Mouse (Mus musculus): ENCODE results near the gene Tmem245.

The Tmem245 gene

DNA sequence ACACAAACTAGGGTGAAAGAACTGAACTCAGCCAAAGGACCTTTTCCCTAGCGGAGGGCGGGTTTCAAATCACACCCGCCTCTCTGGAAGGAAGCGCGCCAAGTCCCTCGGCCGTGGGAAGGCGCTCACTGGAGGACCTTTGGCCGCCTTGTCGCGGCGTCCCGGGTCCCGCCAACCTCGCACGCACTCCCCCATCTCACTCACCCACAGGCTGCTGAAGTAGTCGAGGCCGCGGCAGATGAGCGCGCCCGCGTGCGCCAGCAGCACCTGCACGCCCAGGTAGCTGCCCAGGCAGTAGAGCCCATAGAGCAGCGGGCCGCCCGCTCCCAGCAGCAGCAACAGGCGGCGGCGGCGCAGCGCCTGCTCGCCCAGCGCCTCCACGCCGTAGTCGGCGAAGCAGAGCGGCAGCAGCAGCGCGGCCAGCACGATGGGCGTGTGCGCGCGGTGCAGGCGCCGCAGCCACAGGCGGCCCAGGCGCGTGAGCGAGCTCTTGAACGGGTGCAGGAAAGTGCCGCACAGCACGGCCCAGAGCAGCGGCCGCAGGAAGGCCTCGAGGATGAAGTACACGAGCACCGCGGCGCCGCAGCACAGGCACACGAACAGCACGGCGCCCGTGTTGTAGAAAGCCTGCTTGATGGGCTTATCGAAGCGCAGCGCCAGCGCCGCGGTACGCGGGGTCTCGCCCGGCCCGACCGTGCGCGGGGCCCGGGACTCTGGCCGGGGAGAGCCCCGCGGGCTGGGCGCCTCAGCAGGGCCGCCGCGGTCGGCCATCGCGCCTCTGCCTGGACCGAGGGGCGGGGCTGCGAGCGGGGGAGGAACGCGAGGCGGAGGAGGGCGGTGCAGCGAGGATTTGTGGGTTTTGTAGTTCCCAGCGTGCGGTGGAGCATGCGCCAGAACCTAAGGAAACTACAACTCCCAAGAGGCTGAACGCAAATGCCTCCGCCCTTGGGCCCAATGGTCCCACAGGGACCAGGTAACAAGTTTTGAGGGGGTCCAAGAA, at the start of gene Tmem245:
Tmem245 (minus strand) TSS at position 797 of the 1,000 bp plus-strand sequence.
- peak; percentile 97 for DNase-seq (ENCODE audit: low spot score)

- no peak for DNase-seq (ENCODE audit: low spot score)
Measured at GRCm38 (mm10) chr4:56993331-56993730, 46.1 kb upstream of the Tmem245 start.

- no peak for DNase-seq (ENCODE audit: low spot score)
Measured at GRCm38 (mm10) chr4:56991951-56992350, 44.7 kb upstream of the Tmem245 start.

- peak; percentile 36 for DNase-seq (ENCODE audit: low spot score)
Measured at GRCm38 (mm10) chr4:56990215-56990584, 43.0 kb upstream of the Tmem245 start, which contains the start of gene Frrs1l. Gene Frrs1l (minus strand): TSS chr4:56990391.

DNA sequence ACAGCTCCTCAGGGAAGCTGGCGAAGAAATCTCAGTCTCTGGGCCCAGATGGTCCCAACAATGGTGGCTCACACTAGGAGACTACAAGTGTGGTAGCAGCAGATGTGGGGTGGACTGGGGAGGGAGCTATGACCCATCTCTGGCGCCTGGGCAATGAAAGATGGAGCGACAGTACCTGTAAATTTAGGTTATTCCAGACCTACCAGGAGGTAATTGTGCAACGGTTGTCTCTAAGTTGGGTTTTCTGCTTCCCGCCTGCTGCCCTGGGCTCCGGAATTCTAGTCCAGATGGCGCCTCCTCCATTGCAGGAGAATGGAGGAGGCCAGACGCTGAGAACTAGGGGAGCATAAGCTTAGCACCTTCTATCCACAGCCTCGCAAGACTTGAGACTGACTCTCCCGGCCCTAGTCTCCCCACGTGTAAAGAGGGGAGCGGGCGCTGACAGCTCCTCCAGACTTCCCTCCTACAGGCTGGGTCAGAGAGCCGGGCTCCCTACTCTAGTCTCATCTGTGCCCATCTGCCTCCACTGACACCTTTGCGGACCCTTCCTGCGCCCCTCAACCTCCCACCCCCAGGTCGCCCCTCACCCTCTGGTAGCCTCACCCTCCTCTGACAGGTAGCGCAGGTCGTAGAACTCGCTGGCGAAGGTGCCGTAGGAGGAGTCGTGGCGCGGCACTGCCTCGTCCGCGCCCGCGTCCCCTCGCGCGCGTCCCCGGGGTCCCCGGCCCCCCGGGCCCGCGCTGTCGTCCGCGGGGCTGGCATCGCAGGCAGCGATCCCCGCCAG, 42.4 kb upstream of the Tmem245 start:
- peak; percentile 40 for DNase-seq (ENCODE audit: low spot score)

GRCm38 (mm10) chr4:56965586-56966179, 18.4 kb upstream of the Tmem245 start:
- no peak for DNase-seq (ENCODE audit: low spot score)

DNA sequence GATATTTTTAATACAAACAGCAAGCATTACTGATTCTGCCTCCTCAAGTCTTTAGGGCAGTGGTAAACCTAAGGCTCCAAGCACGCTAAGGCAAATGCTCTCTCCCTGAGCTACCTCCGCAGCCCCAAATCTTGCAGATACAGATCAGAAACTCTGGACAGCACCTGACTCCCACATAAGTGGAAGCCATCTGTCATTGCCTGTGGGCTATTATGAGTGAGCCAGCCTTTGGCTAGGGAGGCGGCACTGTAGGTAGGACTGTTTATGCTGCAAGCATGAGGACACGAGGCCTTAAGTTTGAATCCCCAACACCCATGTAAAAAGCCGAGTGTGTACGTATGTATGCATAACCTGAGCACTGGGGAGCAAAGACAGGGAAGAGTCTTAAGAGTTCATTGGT, 16.4 kb upstream of the Tmem245 start:
- DNase-seq (ENCODE audit: low spot score): no peak

DNA sequence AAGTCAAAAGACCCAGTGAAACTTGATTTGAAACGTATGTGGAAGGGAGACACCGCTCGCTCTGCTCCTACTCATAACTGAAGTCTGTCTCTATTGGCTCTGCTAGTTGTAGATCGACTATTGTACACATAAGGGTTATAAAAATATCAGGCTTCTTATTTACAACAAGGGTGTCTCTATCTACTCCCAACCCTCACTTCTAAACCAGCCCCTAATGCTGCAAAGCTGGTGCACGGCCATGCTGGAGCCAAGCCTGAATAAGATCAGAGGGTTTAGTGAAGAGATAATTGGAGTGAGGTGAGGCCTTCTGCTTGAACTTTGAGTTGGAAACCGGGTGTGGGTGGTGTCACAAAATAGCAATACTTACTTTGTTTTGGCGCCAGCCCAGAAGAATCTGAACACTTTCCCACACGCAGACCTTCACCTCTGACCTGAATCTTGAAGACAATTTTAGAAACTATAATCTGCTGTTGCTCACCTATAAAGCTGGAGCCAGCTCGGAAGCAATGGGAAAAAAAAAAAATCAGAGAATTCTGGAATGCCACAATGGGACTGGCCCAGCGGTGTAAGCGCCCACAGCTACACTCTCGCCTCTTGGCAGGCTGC, 14.2 kb upstream of the Tmem245 start:
- DNase-seq (ENCODE audit: low spot score): no peak

GRCm38 (mm10) chr4:56957518-56957917, 10.3 kb upstream of the Tmem245 start:
- no peak for DNase-seq (ENCODE audit: low spot score)

- DNase-seq (ENCODE audit: low spot score): no peak
Measured at GRCm38 (mm10) chr4:56953235-56953634, 6.0 kb upstream of the Tmem245 start.

DNA sequence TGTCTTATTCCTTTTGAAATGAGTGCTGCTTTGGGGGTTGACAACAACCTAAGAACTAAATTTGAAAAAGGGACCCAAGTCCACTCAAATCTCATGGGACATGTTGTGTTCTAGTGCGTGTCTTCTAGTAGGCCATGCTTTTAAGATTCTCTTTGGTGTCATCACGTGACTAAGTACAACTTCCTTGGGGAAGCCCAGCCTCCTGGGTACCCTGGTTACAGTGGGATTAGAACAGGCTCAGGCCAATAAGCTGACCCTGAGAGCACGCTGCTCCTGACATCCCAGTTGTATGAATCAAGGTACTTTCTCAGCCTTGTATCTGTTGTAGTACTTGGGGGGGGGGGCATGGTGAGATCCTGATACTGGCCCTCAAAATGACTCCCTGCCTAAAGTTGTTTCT, 4.5 kb upstream of the Tmem245 start:
- no peak for DNase-seq (ENCODE audit: low spot score)

DNA sequence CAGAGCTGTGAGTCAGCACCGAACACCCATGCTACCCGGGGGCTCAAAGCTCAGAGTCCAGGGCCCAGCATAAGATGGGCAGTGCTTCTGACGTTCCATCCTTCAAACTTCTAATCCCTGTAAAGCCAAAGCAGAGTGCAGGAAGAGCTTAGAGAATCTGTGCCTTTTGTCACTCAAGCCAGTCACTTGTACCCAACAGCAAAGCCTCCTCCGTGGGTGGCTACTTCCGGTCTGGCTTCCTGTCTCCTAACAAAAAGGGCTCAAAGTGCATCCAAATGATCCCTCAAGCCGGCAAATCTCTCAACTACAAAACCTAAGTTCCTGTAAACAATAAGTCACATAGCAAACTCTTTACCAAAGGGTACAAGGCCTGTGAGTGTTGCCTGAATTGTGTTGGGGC, 2.3 kb upstream of the Tmem245 start:
- no peak for DNase-seq (ENCODE audit: low spot score)

GRCm38 (mm10) chr4:56946180-56946579, 1.1 kb downstream of the Tmem245 start:
- DNase-seq (ENCODE audit: low spot score): peak; percentile 60

DNA sequence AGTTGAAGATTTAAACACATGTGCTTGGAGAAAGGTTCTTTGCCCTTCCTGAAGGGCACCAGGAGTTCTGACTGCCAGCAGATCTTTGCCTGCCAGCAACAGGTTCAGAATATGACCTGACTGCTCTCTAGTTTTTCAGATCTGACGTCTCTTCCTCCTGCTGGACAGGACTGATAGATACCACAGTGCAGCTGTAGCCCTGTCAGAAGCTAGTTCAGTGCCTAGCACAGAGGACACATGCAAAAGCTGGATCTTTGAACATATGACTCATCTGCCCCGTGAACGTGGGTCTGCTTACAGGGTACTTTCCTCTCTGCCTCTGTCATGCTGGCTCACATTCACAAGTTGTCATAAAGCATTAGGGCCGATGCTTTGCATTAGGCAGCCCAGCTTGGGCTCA, 3.0 kb downstream of the Tmem245 start:
- DNase-seq (ENCODE audit: low spot score): no peak

GRCm38 (mm10) chr4:56943258-56943657, 4.0 kb downstream of the Tmem245 start:
- DNase-seq (ENCODE audit: low spot score): no peak

DNA sequence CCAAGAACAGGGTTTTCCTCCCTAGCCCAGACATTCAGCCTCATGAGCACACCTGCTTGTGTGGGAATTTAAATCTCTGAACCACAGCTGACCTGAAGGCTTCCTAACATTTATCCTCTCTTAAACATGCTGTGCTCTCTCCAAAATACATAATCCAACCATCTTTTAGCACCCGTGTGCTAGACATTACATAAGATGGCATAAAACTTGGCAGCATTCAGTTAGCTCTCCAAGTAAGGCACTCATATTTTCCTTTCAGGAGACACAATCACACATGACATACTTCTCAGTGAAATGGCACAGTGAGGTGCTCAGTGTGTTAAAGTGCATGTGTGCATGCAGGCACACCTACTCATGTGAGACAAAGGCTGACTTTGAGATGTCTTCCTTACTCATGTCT, 4.7 kb downstream of the Tmem245 start:
- DNase-seq (ENCODE audit: low spot score): no peak

DNA sequence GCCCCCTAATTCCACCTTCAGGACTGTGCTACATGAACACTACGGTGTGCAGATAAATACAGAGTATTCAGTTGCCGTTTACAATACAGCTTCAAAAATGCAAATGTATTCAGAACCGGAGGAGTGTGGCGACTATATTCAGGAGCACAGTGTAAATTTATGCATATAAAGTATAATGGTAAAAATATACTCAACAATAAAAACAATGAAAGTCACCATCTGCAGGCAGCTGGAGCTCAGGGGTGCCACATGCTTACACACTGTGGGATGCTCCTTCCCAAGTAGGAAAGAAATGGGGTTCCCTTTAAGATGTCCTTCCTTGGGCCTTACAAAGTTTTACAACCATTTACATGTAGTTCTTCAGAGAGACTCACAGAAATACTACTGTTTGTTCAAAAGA, 5.8 kb downstream of the Tmem245 start:
- no peak for DNase-seq (ENCODE audit: low spot score)

DNA sequence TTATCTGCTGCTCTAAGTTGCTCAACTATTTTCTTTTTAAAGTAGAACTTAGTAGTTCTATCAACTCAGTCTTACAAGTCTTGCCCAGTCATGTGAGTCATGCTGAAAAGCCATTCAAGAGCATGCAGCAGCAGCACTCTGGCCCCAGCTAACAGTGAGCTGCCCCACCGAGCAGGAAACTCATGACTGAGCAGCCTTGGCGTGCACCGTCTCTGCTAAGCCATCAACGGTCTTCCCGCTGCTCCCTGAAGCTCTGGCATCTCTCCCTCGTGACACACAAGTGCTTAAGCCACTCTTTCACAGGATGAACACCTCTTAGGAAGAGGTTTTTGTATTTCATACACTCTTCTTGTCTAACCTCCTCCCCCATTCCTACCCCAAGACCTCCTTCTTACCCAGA, 10.1 kb downstream of the Tmem245 start:
- no peak for DNase-seq (ENCODE audit: low spot score)

GRCm38 (mm10) chr4:56935327-56935726, 11.9 kb downstream of the Tmem245 start:
- DNase-seq (ENCODE audit: low spot score): no peak

DNA sequence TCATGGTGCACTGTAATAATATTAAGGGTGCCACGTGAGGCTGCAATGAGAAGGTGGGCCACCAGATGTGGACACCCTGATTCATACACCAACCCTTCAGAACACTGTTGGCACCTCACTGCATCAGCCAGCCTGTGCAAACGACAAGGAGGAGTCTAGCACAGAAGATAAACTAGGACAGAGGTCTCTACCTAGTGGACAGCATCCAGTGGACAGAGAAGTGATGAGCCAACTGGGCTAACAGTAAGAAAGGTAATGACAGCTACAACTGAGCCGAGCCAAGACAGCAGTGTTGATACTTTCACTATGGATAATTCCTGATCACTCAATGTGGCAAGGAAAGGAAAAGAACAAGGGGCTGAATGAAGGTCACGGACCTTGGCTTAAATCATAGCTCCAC, 14.1 kb downstream of the Tmem245 start:
- no peak for DNase-seq (ENCODE audit: low spot score)

- DNase-seq (ENCODE audit: low spot score): no peak
Measured at GRCm38 (mm10) chr4:56932096-56932495, 15.1 kb downstream of the Tmem245 start.

- DNase-seq (ENCODE audit: low spot score): no peak
Measured at GRCm38 (mm10) chr4:56930312-56930711, 16.9 kb downstream of the Tmem245 start.

Measured in embryo, embryonic 10.5 days (tissue).